Mouse (Mus musculus) lung, adult 2 months (tissue): Measurements from ENCODE around the gene Zkscan4.

ENCODE experiments used
- CTCF ChIP-seq: fragments of 200-500 bp; IDR thresholded peaks from 2 replicates; pipeline ENCODE4 v1.5.1; 2011; ENCODE audit warnings: mild to moderate bottlenecking, low read length, control low read depth; ENCODE audit not compliant: insufficient read depth
- POLR2A ChIP-seq: fragments of 200-500 bp; IDR thresholded peaks from 2 replicates; pipeline ENCODE4 v1.6.1; 2011; ENCODE audit warnings: low read depth, mild to moderate bottlenecking, control low read depth, low read length, borderline replicate concordance; ENCODE audit errors: extremely low read depth

GRCm38 (mm10) chr13:21486881-21487280 is 8.2 kb downstream of the Zkscan4 start:
- TF ChIP-seq POLR2A (no peak), CTCF (no peak)
